In genomic region chr10:110707390-110708113, GRCm38 (mm10) we compare ENCODE assay signal across 8 mouse cellular contexts. TPM values are rescaled to one million over a fixed set of nuclear protein-coding genes. Genes with fewer than 3 reads are reported as not detected.
DNase-seq lines count a peak whose midpoint lies in the region; ATAC-seq lines count a peak whose summit lies in the region.
"Had no signal": no experiment of that assay in that cellular context is flagged by ENCODE, and none has a peak within 500 bp of the region (broad histone marks: within the 10 kb centered on the region; RNA-seq: fewer than 3 reads in every experiment).

No protein-coding gene starts in this region.

- H3K4me1 ChIP-seq in midbrain, embryonic 13.5 days (replicated peaks): no peaks in the 10 kb centered on the region
- H3K4me1 ChIP-seq in midbrain, embryonic 10.5 days: no peaks in the 10 kb centered on the region
- H3K4me1 ChIP-seq in hindbrain, embryonic 14.5 days (replicated peaks; ENCODE audit: control insufficient read depth, insufficient read depth, low read length): no peaks in the 10 kb centered on the region
- H3K4me1 ChIP-seq: heart, embryonic 15.5 days had no signal

- 0 out of 2 replicates have a peak, but pooled peaks have one; percentile 40 for ATAC-seq in midbrain, embryonic 13.5 days
- no peak; the same call in 1 of the 2 replicates for ATAC-seq in hindbrain, embryonic 14.5 days (ENCODE audit: low FRiP score)

- no peaks in the 10 kb centered on the region for H3K9me3 ChIP-seq in midbrain, embryonic 13.5 days
- H3K9me3 ChIP-seq in midbrain, embryonic 10.5 days (replicated peaks): no peaks in the 10 kb centered on the region
- H3K9me3 ChIP-seq in hindbrain, embryonic 14.5 days (ENCODE audit: control insufficient read depth, low read length): no peaks in the 10 kb centered on the region
- H3K9me3 ChIP-seq: heart, embryonic 15.5 days had no signal

- H3K27ac ChIP-seq in midbrain, embryonic 13.5 days: no peak overlapping the region
- H3K27ac ChIP-seq in midbrain, embryonic 10.5 days (replicated peaks): no peak overlapping the region
- H3K27ac ChIP-seq in hindbrain, embryonic 14.5 days: peak overlapping the region; percentile 55; the same call in 1 of the 2 replicates
- H3K27ac ChIP-seq: heart, embryonic 15.5 days had no signal

- H3K9ac ChIP-seq in midbrain, embryonic 13.5 days (replicated peaks): no peak overlapping the region
- H3K9ac ChIP-seq in hindbrain, embryonic 14.5 days: no peak overlapping the region
- H3K9ac ChIP-seq: heart, embryonic 15.5 days had no signal

- WGBS in midbrain, embryonic 13.5 days: 62% methylated on average over 16 of the region's 16 CpGs
- 71% methylated on average over 16 of the region's 16 CpGs for WGBS in midbrain, embryonic 10.5 days
- WGBS in hindbrain, embryonic 14.5 days: 40% methylated on average over 16 of the region's 16 CpGs

- H3K27me3 ChIP-seq in midbrain, embryonic 13.5 days: no peaks in the 10 kb centered on the region
- no peaks in the 10 kb centered on the region for H3K27me3 ChIP-seq in midbrain, embryonic 10.5 days (ENCODE audit: low read depth, poor library complexity, severe bottlenecking)
- H3K27me3 ChIP-seq in hindbrain, embryonic 14.5 days (ENCODE audit: control insufficient read depth, insufficient read depth, low read length): no peaks in the 10 kb centered on the region
- H3K27me3 ChIP-seq: heart, embryonic 15.5 days had no signal

- DNase-seq in midbrain, embryonic 10.5 days (ENCODE audit: low spot score): no peak
- peak; percentile 77 for DNase-seq in hindbrain, embryonic 14.5 days (ENCODE audit: low spot score)
- peak; percentile 55 to 79 for DNase-seq in kidney, postnatal 25 days
- peak; percentile 19 for DNase-seq in retina, embryonic 14.5 days (ENCODE audit: low spot score)
- no peak for DNase-seq in frontal cortex, postnatal 36 days (ENCODE audit: low spot score in 2 of 2)
- no peak for DNase-seq in gastrocnemius, adult 18-20 months (ENCODE audit: low spot score)

- H3K4me3 ChIP-seq in midbrain, embryonic 13.5 days (replicated peaks): no peak overlapping the region
- H3K4me3 ChIP-seq in midbrain, embryonic 10.5 days: no peak overlapping the region
- no peak overlapping the region for H3K4me3 ChIP-seq in hindbrain, embryonic 14.5 days (replicated peaks; ENCODE audit: low read length)
- H3K4me3 ChIP-seq: heart, embryonic 15.5 days had no signal

- no peaks in the 10 kb centered on the region for H3K36me3 ChIP-seq in midbrain, embryonic 13.5 days
- H3K36me3 ChIP-seq in midbrain, embryonic 10.5 days: no peaks in the 10 kb centered on the region
- no peaks in the 10 kb centered on the region for H3K36me3 ChIP-seq in hindbrain, embryonic 14.5 days (replicated peaks; ENCODE audit: control insufficient read depth, insufficient read depth)
- H3K36me3 ChIP-seq: heart, embryonic 15.5 days had no signal

- no peak overlapping the region for H3K4me2 ChIP-seq in midbrain, embryonic 13.5 days (replicated peaks)
- peak overlapping the region; percentile 13; the same call in 1 of the 2 replicates for H3K4me2 ChIP-seq in hindbrain, embryonic 14.5 days (replicated peaks)
- H3K4me2 ChIP-seq: heart, embryonic 15.5 days had no signal

RNA-seq across cellular contexts. Expression of gene E2f7, which starts 37.7 kb away (rescaled TPM):
- 14.0 and 14.8 TPM in 2 replicates for polyA plus RNA-seq in midbrain, embryonic 13.5 days (2015; fragmentation: Nextera tagmentation; extraction: Ambion mirVana)
- polyA plus RNA-seq in midbrain, embryonic 10.5 days (2016; fragmentation: Nextera tagmentation; extraction: Ambion mirVana): 38.5 and 42.7 TPM in 2 replicates
- polyA plus RNA-seq in hindbrain, embryonic 14.5 days (2014; fragmentation: Nextera tagmentation; extraction: Ambion mirVana): 7.3 and 9.0 TPM in 2 replicates
- total RNA-seq in gastrocnemius, adult 18-20 months (2021): 1 to 10 TPM in 1 of 2 experiments, under 1 TPM in 1; 0.27 to 1.0 TPM

Comparison
In these comparisons a context has a peak if more than half of its experiments do, and no peak if none do; other contexts are left out.
1. DNase-seq: peak in hindbrain, embryonic 14.5 days (single experiment), kidney, postnatal 25 days (2 of 2) and retina, embryonic 14.5 days (single experiment); none in midbrain, embryonic 10.5 days (single experiment), frontal cortex, postnatal 36 days (0 of 2) and gastrocnemius, adult 18-20 months (single experiment).